Mouse (Mus musculus) hindbrain, embryonic 15.5 days (tissue): ENCODE results near the gene Ccdc142. TPM values are rescaled to one million over a fixed set of nuclear protein-coding genes. Genes with fewer than 3 reads are reported as not detected.

ENCODE experiments used
- ATAC-seq: fragments of 200-750 bp; cut with Nextera tagmentation; 2 replicates; pipeline ENCODE4 v1.8.0; 2017; ENCODE audit warnings: low read depth, moderate number of reproducible peaks, moderate TSS enrichment; ENCODE audit not compliant: low FRiP score
- H3K27ac ChIP-seq: fragments of 300-500 bp; sonication (generic); replicated peaks from 2 replicates; pipeline ENCODE4 v1.5.1; 2015; ENCODE audit warnings: mild to moderate bottlenecking, inconsistent platforms
- H3K27me3 ChIP-seq: fragments of 300-500 bp; sonication (generic); 2 replicates; pipeline ENCODE4 v1.6.1; 2015; ENCODE audit warnings: control low read depth, inconsistent platforms
- H3K36me3 ChIP-seq: fragments of 300-500 bp; sonication (generic); 2 replicates; pipeline ENCODE4 v1.6.1; 2015; ENCODE audit warnings: control low read depth, inconsistent platforms
- H3K4me1 ChIP-seq: fragments of 300-500 bp; sonication (generic); replicated peaks from 2 replicates; pipeline ENCODE4 v1.6.1; 2015; ENCODE audit warnings: control low read depth, inconsistent platforms
- H3K4me2 ChIP-seq: fragments of 300-500 bp; sonication (generic); 2 replicates; pipeline ENCODE4 v1.6.1; 2015; ENCODE audit warnings: moderate library complexity, mild to moderate bottlenecking, inconsistent platforms
- H3K4me3 ChIP-seq: fragments of 300-500 bp; sonication (generic); 2 replicates; pipeline ENCODE4 v1.5.1; 2015; ENCODE audit warnings: mild to moderate bottlenecking, inconsistent platforms
- H3K9ac ChIP-seq: fragments of 300-500 bp; sonication (generic); 2 replicates; pipeline ENCODE4 v1.6.1; 2015; ENCODE audit warnings: inconsistent platforms
- H3K9me3 ChIP-seq: fragments of 300-500 bp; sonication (generic); 2 replicates; pipeline ENCODE4 v1.6.1; 2016; ENCODE audit warnings: control low read depth, inconsistent platforms
- WGBS: fragments of 180-500 bp; shearing (Covaris S2); methylation state at CpG from one replicate; pipeline ENCODE4 v1.1.7; 2015; 5-methylcytosine and 5-hydroxymethylcytosine counted together
- polyA plus RNA-seq: library from polyadenylated mRNA; unstranded; fragments of >200 nt; fragmentation: Nextera tagmentation; extraction: Ambion mirVana; gene quantifications from 2 replicates; pipeline ENCODE4 v1.2.1, GENCODE M21; 2015

Gene Ccdc142
- polyA plus RNA-seq, 1 experiment from 2014 or later, result 5.9 TPM

DNA sequence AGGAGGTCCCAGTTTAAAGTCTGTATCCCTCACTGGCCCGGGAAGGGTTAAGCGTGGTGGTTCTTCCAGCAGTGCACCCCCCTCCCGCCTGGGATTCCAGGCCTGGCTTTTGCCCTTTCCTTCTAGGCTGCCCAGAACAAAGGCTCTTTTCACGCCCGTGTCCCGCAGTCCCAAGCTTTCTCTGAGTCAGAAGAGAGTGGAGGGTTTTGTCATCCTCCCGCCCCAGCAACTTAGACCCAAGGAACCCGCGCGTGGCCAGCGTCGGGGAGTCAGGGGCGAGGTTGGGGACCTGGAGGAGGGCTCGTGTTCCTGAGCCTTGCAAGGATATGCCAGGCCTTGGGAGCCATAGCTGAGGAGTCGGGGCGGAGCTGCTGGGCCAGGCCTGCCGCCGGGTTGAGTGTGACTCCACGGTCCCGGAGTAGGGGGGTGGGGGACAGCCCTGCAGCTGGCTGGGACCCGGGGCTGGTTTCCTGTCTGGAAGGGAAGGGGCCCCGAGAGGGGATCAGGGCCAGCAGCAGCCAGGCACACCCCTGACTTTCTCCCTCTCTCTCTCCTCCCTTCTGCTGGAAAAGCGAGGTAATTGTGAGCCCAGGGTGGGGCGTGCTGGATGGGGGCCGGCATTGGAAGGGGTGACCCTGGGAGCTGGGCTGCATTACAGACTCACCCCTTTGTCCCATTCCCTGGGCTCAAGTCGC is 35.6 kb downstream of the Ccdc142 start:
- peak; percentile 72; the same call in 1 of the 2 replicates for ATAC-seq
- WGBS, result 2% methylated on average over 20 of the region's 26 CpGs
- peak overlapping the region; percentile 34 for H3K4me3 ChIP-seq
- no peaks in the 10 kb centered on the region for H3K36me3 ChIP-seq
- H3K9me3 ChIP-seq, result no peaks in the 10 kb centered on the region
- peak overlapping the region; percentile 31 for H3K9ac ChIP-seq
- peak overlapping the region; percentile 89 for H3K27ac ChIP-seq
- peaks cover 37% of the 10 kb centered on the region for H3K4me1 ChIP-seq
- peaks cover 19% of the 10 kb centered on the region for H3K27me3 ChIP-seq
- H3K4me2 ChIP-seq, result peak overlapping the region; percentile 52

DNA sequence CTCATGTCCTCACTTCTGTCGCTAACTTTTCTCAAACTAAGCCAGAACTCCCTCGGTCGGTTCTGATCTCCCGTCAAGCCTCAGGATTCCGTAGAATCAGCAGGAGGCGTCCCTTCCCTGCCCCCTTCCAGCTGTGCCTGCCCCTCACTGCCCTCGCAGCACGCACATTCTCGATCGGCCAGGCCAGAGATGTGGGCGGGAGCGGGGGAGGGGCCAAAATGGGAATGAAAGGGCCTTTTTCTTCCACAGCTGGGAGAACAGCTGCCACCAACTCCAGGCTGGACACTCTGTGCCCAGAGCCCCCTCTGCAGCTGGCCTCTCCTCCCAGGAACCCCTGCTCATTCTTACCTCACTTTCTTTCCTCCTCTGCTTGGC is 36.2 kb downstream of the Ccdc142 start:
- H3K27ac ChIP-seq, result peak overlapping the region; percentile 89
- peak overlapping the region; percentile 52 for H3K4me2 ChIP-seq
- 1% methylated on average over 12 of the region's 12 CpGs for WGBS
- peak; percentile 6; the same call in 1 of the 2 replicates for ATAC-seq
- peak overlapping the region; percentile 31 for H3K9ac ChIP-seq
- H3K4me1 ChIP-seq, result peaks cover 42% of the 10 kb centered on the region
- H3K36me3 ChIP-seq, result no peaks in the 10 kb centered on the region
- H3K27me3 ChIP-seq, result peaks cover 19% of the 10 kb centered on the region
- no peaks in the 10 kb centered on the region for H3K9me3 ChIP-seq
- peak overlapping the region; percentile 34 for H3K4me3 ChIP-seq

DNA sequence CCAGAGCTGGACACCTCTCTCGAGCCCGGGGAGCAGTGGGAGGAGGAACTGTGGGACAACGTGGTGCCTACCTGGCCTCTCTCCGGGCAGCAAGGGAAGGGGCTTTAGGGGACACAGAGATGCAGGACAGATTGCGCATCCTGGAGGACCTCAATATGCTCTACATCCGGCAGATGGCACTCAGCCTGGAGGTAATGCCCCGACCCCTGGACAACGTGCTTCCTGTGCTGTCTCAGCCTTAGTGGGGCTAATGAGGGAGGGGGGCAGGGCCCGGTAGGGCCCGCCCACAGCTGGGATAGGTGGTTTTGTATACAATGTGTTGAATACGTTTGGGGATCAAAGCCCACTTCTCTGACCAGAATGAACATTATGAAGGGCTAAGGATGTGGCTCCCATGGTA is 36.7 kb downstream of the Ccdc142 start:
- Histone ChIP-seq H3K4me2 (peak overlapping the region; percentile 52), H3K27ac (peak overlapping the region; percentile 89), H3K36me3 (no peaks in the 10 kb centered on the region), H3K9ac (peak overlapping the region; percentile 31), H3K4me1 (peaks cover 47% of the 10 kb centered on the region), H3K27me3 (peaks cover 19% of the 10 kb centered on the region), H3K9me3 (no peaks in the 10 kb centered on the region), H3K4me3 (peak overlapping the region; percentile 34)
- ATAC-seq, result peak; percentile 7; the same call in 1 of the 2 replicates
- 2% methylated on average over 11 of the region's 11 CpGs for WGBS

DNA sequence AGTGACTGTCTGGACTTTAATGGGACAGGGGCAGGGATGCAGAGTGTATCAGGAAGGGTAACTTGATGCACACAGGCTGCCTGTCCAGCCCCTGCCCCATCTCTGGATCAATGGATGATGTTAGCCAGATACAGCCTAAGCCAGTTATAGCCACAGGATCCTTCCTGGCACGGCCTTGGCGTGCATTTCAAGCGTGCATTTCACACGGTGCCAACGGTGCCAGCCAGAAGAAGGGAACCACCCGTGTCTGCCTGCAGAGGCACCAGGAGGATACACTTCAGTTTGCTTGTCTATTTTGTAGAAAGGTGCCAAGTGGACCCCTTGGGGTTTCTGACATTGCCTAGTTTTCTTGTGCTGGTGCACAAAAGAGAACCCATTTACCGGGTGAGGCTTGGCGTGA is 38.6 kb downstream of the Ccdc142 start:
- Histone ChIP-seq H3K4me2 (no peak overlapping the region), H3K36me3 (no peaks in the 10 kb centered on the region), H3K4me1 (peaks cover 48% of the 10 kb centered on the region), H3K27me3 (peaks cover 16% of the 10 kb centered on the region), H3K9me3 (no peaks in the 10 kb centered on the region), H3K27ac (no peak overlapping the region), H3K4me3 (no peak overlapping the region), H3K9ac (no peak overlapping the region)
- WGBS, result 78% methylated on average over 8 of the region's 8 CpGs
- ATAC-seq, result no peak

DNA sequence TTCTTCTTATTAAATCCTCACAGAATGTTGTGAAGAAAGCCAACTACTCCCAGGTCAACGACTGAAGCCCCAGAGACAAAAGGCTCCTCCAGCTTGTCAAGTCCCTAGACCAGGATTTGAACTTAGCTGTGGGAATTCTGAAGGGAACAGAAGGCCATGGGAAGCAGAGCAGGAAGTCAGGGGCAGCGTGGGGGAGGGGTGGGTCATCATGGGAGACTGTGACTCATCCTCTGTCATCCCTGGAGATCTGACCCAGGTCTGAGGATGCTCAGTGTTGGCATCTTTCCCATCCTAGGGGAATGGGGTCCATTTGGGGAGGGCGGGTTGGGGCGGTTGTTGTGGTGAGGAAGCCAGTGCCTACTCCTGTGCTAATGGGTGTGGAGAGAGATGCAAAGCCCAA is 40.2 kb downstream of the Ccdc142 start:
- no peak overlapping the region for H3K27ac ChIP-seq

DNA sequence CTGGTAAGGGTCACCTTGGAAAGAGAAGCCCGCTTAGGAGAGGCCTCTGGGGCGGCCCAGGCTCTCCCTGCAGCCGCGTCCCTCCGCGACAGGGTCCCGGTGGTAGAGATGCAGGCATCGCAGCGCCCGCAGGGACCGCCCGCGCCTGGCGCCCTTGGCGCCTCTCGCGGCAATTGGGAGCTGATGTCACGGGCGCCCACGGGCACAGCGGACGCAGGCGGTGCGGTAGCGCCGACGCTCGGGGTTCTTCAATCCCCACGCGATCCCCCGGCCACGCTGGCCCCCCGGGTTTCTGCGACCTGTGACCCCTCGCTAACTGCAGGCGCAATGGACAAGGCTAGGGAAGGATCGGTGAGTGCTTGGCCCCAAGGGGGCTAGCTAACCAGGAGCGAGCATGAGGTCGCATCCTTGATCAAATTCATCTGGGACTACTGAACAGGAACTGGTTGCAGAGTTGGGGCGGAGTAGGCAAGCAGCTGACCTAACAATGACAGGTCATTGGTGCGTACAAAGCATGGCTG is 40.9 kb downstream of the Ccdc142 start:
- Histone ChIP-seq H3K36me3 (no peaks in the 10 kb centered on the region), H3K4me1 (peaks cover 33% of the 10 kb centered on the region), H3K4me3 (peak overlapping the region; percentile 38), H3K4me2 (peak overlapping the region; percentile 84), H3K27ac (peak overlapping the region; percentile 30; the same call in 1 of the 2 replicates), H3K27me3 (no peaks in the 10 kb centered on the region), H3K9ac (peak overlapping the region; percentile 57), H3K9me3 (no peaks in the 10 kb centered on the region)
- WGBS, result 3% methylated on average over 41 of the region's 41 CpGs
- 0 out of 2 replicates have a peak, but pooled peaks have one; percentile 31 for ATAC-seq

More for the DNA sequence above, 40.2 kb downstream of the Ccdc142 start:
- Histone ChIP-seq H3K4me3 (peak overlapping the region; percentile 38), H3K4me1 (peaks cover 39% of the 10 kb centered on the region), H3K9ac (no peak overlapping the region), H3K4me2 (peak overlapping the region; percentile 84), H3K27me3 (0 out of 2 replicates have a peak, but pooled peaks cover 4% of the 10 kb centered on the region), H3K9me3 (no peaks in the 10 kb centered on the region), H3K36me3 (no peaks in the 10 kb centered on the region)
- 36% methylated on average over 4 of the region's 4 CpGs for WGBS
- ATAC-seq, result no peak

DNA sequence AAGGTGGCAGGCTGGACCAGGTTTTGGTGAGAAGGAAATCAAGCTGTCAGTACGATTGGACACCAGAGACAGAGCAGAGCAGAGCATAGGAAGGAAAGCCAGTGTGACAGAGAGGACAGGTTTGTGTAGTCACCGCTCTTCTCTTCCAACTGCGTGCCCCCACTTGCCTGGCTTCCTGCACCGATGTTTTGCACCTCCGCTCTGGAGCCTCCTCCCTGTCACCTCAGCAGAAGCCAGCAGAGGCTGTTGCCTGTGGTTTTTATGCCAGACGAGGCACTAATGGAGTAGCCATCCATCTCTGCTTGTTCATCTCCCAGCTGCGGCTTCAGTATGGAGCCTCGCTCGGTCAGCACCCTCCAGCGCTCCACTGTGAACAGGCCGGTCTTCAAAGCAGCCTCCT is 41.5 kb downstream of the Ccdc142 start:
- Histone ChIP-seq H3K36me3 (no peaks in the 10 kb centered on the region), H3K4me1 (peaks cover 26% of the 10 kb centered on the region), H3K27me3 (no peaks in the 10 kb centered on the region), H3K9ac (0 out of 2 replicates have a peak overlapping the region, but pooled peaks have one; percentile 57), H3K9me3 (no peaks in the 10 kb centered on the region), H3K4me3 (no peak overlapping the region; the same call in none of the 2 replicates), H3K4me2 (peak overlapping the region; percentile 84), H3K27ac (no peak overlapping the region)
- ATAC-seq, result no peak
- WGBS, result 41% methylated on average over 11 of the region's 11 CpGs

DNA sequence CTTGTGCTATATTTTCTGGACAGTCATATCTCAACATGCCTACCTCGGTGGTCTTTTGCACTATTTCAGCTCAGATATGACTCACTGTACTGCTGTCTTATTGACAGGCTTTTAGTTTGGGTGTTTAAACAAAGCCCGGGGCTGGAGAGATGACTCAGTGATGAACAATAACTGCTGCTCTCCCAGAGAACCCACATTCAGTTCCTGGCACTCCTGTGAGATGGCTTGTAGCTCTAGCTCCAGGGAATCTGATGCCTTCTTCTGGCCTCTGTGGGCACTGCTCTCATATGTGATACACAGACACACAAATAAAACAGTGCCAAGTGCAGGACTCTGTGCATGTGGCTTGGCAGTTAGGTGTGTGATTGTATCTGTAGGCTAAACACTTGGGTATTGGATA is 43.8 kb downstream of the Ccdc142 start:
- Histone ChIP-seq H3K36me3 (no peaks in the 10 kb centered on the region), H3K4me1 (peaks cover 16% of the 10 kb centered on the region), H3K27me3 (no peaks in the 10 kb centered on the region), H3K4me2 (no peak overlapping the region), H3K9ac (no peak overlapping the region), H3K4me3 (no peak overlapping the region), H3K27ac (no peak overlapping the region), H3K9me3 (no peaks in the 10 kb centered on the region)
- WGBS, result 86% methylated on average over 2 of the region's 2 CpGs
- ATAC-seq, result no peak

GRCm38 (mm10) chr6:83145805-83146204 is 44.4 kb downstream of the Ccdc142 start:
- Histone ChIP-seq H3K36me3 (no peaks in the 10 kb centered on the region), H3K27me3 (no peaks in the 10 kb centered on the region), H3K27ac (no peak overlapping the region), H3K4me1 (peaks cover 16% of the 10 kb centered on the region), H3K4me3 (no peak overlapping the region), H3K4me2 (no peak overlapping the region), H3K9ac (no peak overlapping the region), H3K9me3 (no peaks in the 10 kb centered on the region)
- 79% methylated on average over 9 of the region's 9 CpGs for WGBS
- no peak for ATAC-seq

DNA sequence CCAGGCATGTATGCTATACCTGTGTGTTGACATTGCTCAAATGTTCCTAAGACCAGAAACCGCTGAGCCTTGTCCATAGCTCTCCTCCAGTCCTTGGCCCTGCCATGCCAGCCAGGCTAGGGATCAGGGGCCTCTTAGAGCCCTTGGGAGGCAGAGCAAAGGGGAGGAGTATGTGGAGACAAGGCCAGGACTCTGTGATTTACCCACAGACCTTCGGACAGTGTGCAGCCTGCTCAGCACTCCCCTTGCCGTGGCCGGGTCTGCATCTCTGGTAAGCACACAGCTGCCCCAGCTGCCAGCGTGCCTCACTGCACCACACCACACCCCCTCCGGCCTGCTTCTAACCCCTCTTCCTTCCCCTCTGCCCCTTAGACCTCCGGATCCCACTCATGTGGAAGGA is 45.9 kb downstream of the Ccdc142 start:
- Histone ChIP-seq H3K9me3 (no peaks in the 10 kb centered on the region), H3K4me3 (no peak overlapping the region), H3K27me3 (no peaks in the 10 kb centered on the region), H3K9ac (no peak overlapping the region), H3K4me1 (peaks cover 9% of the 10 kb centered on the region), H3K27ac (no peak overlapping the region), H3K4me2 (no peak overlapping the region), H3K36me3 (no peaks in the 10 kb centered on the region)
- no peak for ATAC-seq
- 58% methylated on average over 7 of the region's 7 CpGs for WGBS

GRCm38 (mm10) chr6:83151721-83152120 is 50.3 kb downstream of the Ccdc142 start:
- Histone ChIP-seq H3K27me3 (no peaks in the 10 kb centered on the region), H3K4me2 (no peak overlapping the region), H3K27ac (no peak overlapping the region), H3K4me3 (no peak overlapping the region), H3K9ac (no peak overlapping the region), H3K4me1 (peaks cover 16% of the 10 kb centered on the region), H3K36me3 (no peaks in the 10 kb centered on the region), H3K9me3 (no peaks in the 10 kb centered on the region)
- WGBS, result 30% methylated on average over 8 of the region's 8 CpGs
- ATAC-seq, result no peak

- Histone ChIP-seq H3K4me2 (no peak overlapping the region), H3K27ac (no peak overlapping the region), H3K9me3 (no peaks in the 10 kb centered on the region), H3K9ac (no peak overlapping the region), H3K4me3 (no peak overlapping the region), H3K4me1 (peaks cover 16% of the 10 kb centered on the region), H3K36me3 (no peaks in the 10 kb centered on the region), H3K27me3 (no peaks in the 10 kb centered on the region)
- no peak for ATAC-seq
- 88% methylated on average over 12 of the region's 12 CpGs for WGBS
These were observed 51.6 kb downstream of the Ccdc142 start for GRCm38 (mm10) chr6:83153038-83153437.
